Mouse (Mus musculus) activated CD4-positive, CD25-positive, alpha-beta regulatory T cell, adult 4 months (primary cell): ENCODE measurements around the gene Rpl36-ps4. TPM values are rescaled to one million over a fixed set of nuclear protein-coding genes. Genes with fewer than 3 reads are reported as not detected.
"Not testable (repeated sequence)": the region's sequence is repeated elsewhere in the genome, so short reads cannot be mapped to it uniquely, and the experiment has no call there.

Experiments
- ATAC-seq: one replicate; pipeline ENCODE4 v1.8.0; 2017
- polyA plus RNA-seq, 2 experiments: library from polyadenylated mRNA; unstranded; fragments of 100-300 nt; shearing (Covaris generic); gene quantifications; one replicate each; pipeline ENCODE4 v1.2.1; 2017

Rpl36-ps4 gene
- polyA plus RNA-seq, 2 experiments from 2014 or later = not detected

- ATAC-seq = peak; percentile 85
Observed at GRCm38 (mm10) chr17:87948965-87949584, 28.3 kb downstream of the Rpl36-ps4 start.

- not testable (repeated sequence) for ATAC-seq
Observed at GRCm38 (mm10) chr17:87954618-87955124, 33.9 kb downstream of the Rpl36-ps4 start.

- no peak for ATAC-seq
Observed at GRCm38 (mm10) chr17:87957096-87957840, 36.5 kb downstream of the Rpl36-ps4 start.

- ATAC-seq = no peak
Observed at GRCm38 (mm10) chr17:87958283-87958682, 37.5 kb downstream of the Rpl36-ps4 start.

- not testable (repeated sequence) for ATAC-seq
Observed at GRCm38 (mm10) chr17:87959406-87959805, 38.6 kb downstream of the Rpl36-ps4 start.

GRCm38 (mm10) chr17:87959931-87960330 lies 39.2 kb downstream of the Rpl36-ps4 start:
- not testable (repeated sequence) for ATAC-seq

- ATAC-seq = no peak
Observed at GRCm38 (mm10) chr17:87963081-87964075, 42.6 kb downstream of the Rpl36-ps4 start.

GRCm38 (mm10) chr17:87968483-87968926 lies 47.7 kb downstream of the Rpl36-ps4 start:
- ATAC-seq = peak; percentile 73

Other genes with a start within 250 kb of the Rpl36-ps4 start
- 10 to 100 TPM; 41.3 to 43.5 TPM for gene Msh2, start 248.6 kb upstream of the Rpl36-ps4 start, polyA plus RNA-seq
- gene Kcnk12, start 123.0 kb upstream of the Rpl36-ps4 start, polyA plus RNA-seq = not detected
- 10 to 100 TPM; 14.2 to 14.9 TPM for gene Msh6, start 54.1 kb downstream of the Rpl36-ps4 start, polyA plus RNA-seq
- 10 to 100 TPM; 15.5 to 24.3 TPM for gene Fbxo11, start 144.3 kb downstream of the Rpl36-ps4 start, polyA plus RNA-seq